Mouse (Mus musculus) neural tube, embryonic 12.5 days (tissue): ENCODE measurements at regions not wholly inside any gene's neighbourhood (a gene's known extent, or its start where the extent isn't known, plus 50 kb on each side); places are given as distances from the start of the nearest gene placed in this dataset.

Experiments used
- ATAC-seq: fragments of 200-750 bp; cut with Nextera tagmentation; 2 replicates; pipeline ENCODE4 v1.8.0; 2017; ENCODE audit warnings: low read depth, mild to moderate bottlenecking, moderate TSS enrichment, moderate library complexity; ENCODE audit not compliant: low FRiP score
- H3K27ac ChIP-seq: fragments of 300-500 bp; sonication (generic); 2 replicates; pipeline ENCODE4 v1.5.1; 2016
- H3K27me3 ChIP-seq: fragments of 300-500 bp; sonication (generic); replicated peaks from 2 replicates; pipeline ENCODE4 v1.6.1; 2016; ENCODE audit warnings: mild to moderate bottlenecking
- H3K36me3 ChIP-seq: fragments of 300-500 bp; sonication (generic); 2 replicates; pipeline ENCODE4 v1.6.1; 2016; ENCODE audit warnings: mild to moderate bottlenecking
- H3K4me1 ChIP-seq: fragments of 300-500 bp; sonication (generic); 2 replicates; pipeline ENCODE4 v1.6.1; 2016
- H3K4me2 ChIP-seq: fragments of 300-500 bp; sonication (generic); replicated peaks from 2 replicates; pipeline ENCODE4 v1.6.1; 2016; ENCODE audit warnings: mild to moderate bottlenecking
- H3K4me3 ChIP-seq: fragments of 300-500 bp; sonication (generic); 2 replicates; pipeline ENCODE4 v1.5.1; 2016
- H3K9ac ChIP-seq: fragments of 300-500 bp; sonication (generic); 2 replicates; pipeline ENCODE4 v1.6.1; 2016; ENCODE audit warnings: mild to moderate bottlenecking
- H3K9me3 ChIP-seq: fragments of 300-500 bp; sonication (generic); 2 replicates; pipeline ENCODE4 v1.6.1; 2016; ENCODE audit warnings: mild to moderate bottlenecking
- WGBS: fragments of 180-500 bp; shearing (Covaris S2); methylation state at CpG from one replicate; pipeline ENCODE4 v1.1.7; 2016; 5-methylcytosine and 5-hydroxymethylcytosine counted together

- Histone ChIP-seq H3K4me3 (no peak overlapping the region), H3K9me3 (no peaks in the 10 kb centered on the region), H3K4me2 (no peak overlapping the region), H3K27me3 (no peaks in the 10 kb centered on the region), H3K9ac (no peak overlapping the region), H3K36me3 (no peaks in the 10 kb centered on the region), H3K4me1 (no peaks in the 10 kb centered on the region), H3K27ac (no peak overlapping the region)
- WGBS = 92% methylated on average over 2 of the region's 2 CpGs
- ATAC-seq = no peak
These were observed 387.5 kb downstream of the Dmrt2 start for GRCm38 (mm10) chr19:26059668-26060067.

- no peaks in the 10 kb centered on the region for H3K9me3 ChIP-seq
- 95% methylated on average over 2 of the region's 2 CpGs for WGBS
- H3K4me2 ChIP-seq = no peak overlapping the region
- H3K4me1 ChIP-seq = no peaks in the 10 kb centered on the region
- H3K4me3 ChIP-seq = no peak overlapping the region
- no peak overlapping the region for H3K27ac ChIP-seq
- H3K27me3 ChIP-seq = no peaks in the 10 kb centered on the region
- no peak for ATAC-seq
- no peak overlapping the region for H3K9ac ChIP-seq
- H3K36me3 ChIP-seq = no peaks in the 10 kb centered on the region
These were observed 396.3 kb downstream of the Dmrt2 start for GRCm38 (mm10) chr19:26068553-26068952.

GRCm38 (mm10) chr19:26069908-26070307, 397.7 kb downstream of the Dmrt2 start:
- Histone ChIP-seq H3K4me2 (no peak overlapping the region), H3K4me1 (no peaks in the 10 kb centered on the region), H3K36me3 (no peaks in the 10 kb centered on the region), H3K9ac (no peak overlapping the region), H3K4me3 (no peak overlapping the region), H3K27me3 (no peaks in the 10 kb centered on the region), H3K27ac (no peak overlapping the region), H3K9me3 (no peaks in the 10 kb centered on the region)
- WGBS = 89% methylated on average over 3 of the region's 3 CpGs
- ATAC-seq = no peak

GRCm38 (mm10) chr19:26088318-26088717, 416.1 kb downstream of the Dmrt2 start:
- no peak overlapping the region for H3K9ac ChIP-seq
- WGBS = 77% methylated on average over 3 of the region's 3 CpGs
- H3K27me3 ChIP-seq = no peaks in the 10 kb centered on the region
- H3K9me3 ChIP-seq = no peaks in the 10 kb centered on the region
- H3K4me1 ChIP-seq = no peaks in the 10 kb centered on the region
- no peak overlapping the region for H3K4me2 ChIP-seq
- no peak overlapping the region for H3K27ac ChIP-seq
- no peak for ATAC-seq
- no peak overlapping the region for H3K4me3 ChIP-seq
- no peaks in the 10 kb centered on the region for H3K36me3 ChIP-seq

GRCm38 (mm10) chr19:26091386-26091785, 419.2 kb downstream of the Dmrt2 start:
- Histone ChIP-seq H3K4me3 (no peak overlapping the region), H3K27ac (no peak overlapping the region), H3K9me3 (no peaks in the 10 kb centered on the region), H3K4me1 (no peaks in the 10 kb centered on the region), H3K4me2 (no peak overlapping the region), H3K27me3 (no peaks in the 10 kb centered on the region), H3K36me3 (no peaks in the 10 kb centered on the region), H3K9ac (no peak overlapping the region)
- WGBS = 86% methylated on average over 8 of the region's 8 CpGs
- ATAC-seq = no peak

GRCm38 (mm10) chr19:26093844-26094243, 421.6 kb downstream of the Dmrt2 start:
- WGBS = 92% methylated on average over 1 of the region's 1 CpGs
- no peaks in the 10 kb centered on the region for H3K9me3 ChIP-seq
- H3K4me3 ChIP-seq = no peak overlapping the region
- no peak overlapping the region for H3K27ac ChIP-seq
- H3K4me2 ChIP-seq = no peak overlapping the region
- H3K36me3 ChIP-seq = no peaks in the 10 kb centered on the region
- H3K9ac ChIP-seq = no peak overlapping the region
- no peaks in the 10 kb centered on the region for H3K4me1 ChIP-seq
- ATAC-seq = no peak
- no peaks in the 10 kb centered on the region for H3K27me3 ChIP-seq

GRCm38 (mm10) chr19:26114326-26114725, 442.1 kb downstream of the Dmrt2 start:
- WGBS = 83% methylated on average over 6 of the region's 6 CpGs
- Histone ChIP-seq H3K4me1 (no peaks in the 10 kb centered on the region), H3K27ac (no peak overlapping the region), H3K9ac (no peak overlapping the region), H3K9me3 (no peaks in the 10 kb centered on the region), H3K27me3 (no peaks in the 10 kb centered on the region), H3K4me2 (no peak overlapping the region), H3K4me3 (no peak overlapping the region), H3K36me3 (no peaks in the 10 kb centered on the region)
- no peak for ATAC-seq

- Histone ChIP-seq H3K4me3 (no peak overlapping the region), H3K27me3 (no peaks in the 10 kb centered on the region), H3K4me1 (no peaks in the 10 kb centered on the region), H3K9me3 (no peaks in the 10 kb centered on the region), H3K27ac (no peak overlapping the region), H3K36me3 (no peaks in the 10 kb centered on the region), H3K9ac (no peak overlapping the region), H3K4me2 (no peak overlapping the region)
- 76% methylated on average over 2 of the region's 2 CpGs for WGBS
- ATAC-seq = no peak
These were observed 456.2 kb downstream of the Dmrt2 start for GRCm38 (mm10) chr19:26128423-26128822.

- no peak for ATAC-seq
- Histone ChIP-seq H3K36me3 (no peaks in the 10 kb centered on the region), H3K4me3 (no peak overlapping the region), H3K4me2 (no peak overlapping the region), H3K27ac (no peak overlapping the region), H3K4me1 (no peaks in the 10 kb centered on the region), H3K9ac (no peak overlapping the region), H3K9me3 (no peaks in the 10 kb centered on the region), H3K27me3 (no peaks in the 10 kb centered on the region)
- 91% methylated on average over 4 of the region's 4 CpGs for WGBS
These were observed 462.2 kb downstream of the Dmrt2 start for GRCm38 (mm10) chr19:26134385-26134784.

- Histone ChIP-seq H3K9ac (no peak overlapping the region), H3K27ac (no peak overlapping the region), H3K4me1 (no peaks in the 10 kb centered on the region), H3K9me3 (no peaks in the 10 kb centered on the region), H3K27me3 (no peaks in the 10 kb centered on the region), H3K4me3 (no peak overlapping the region), H3K36me3 (no peaks in the 10 kb centered on the region), H3K4me2 (no peak overlapping the region)
- no peak for ATAC-seq
- WGBS = 3% methylated on average over 2 of the region's 2 CpGs
These were observed 463.3 kb downstream of the Dmrt2 start for GRCm38 (mm10) chr19:26135398-26136104.

- H3K9me3 ChIP-seq = no peaks in the 10 kb centered on the region
- no peak overlapping the region for H3K27ac ChIP-seq
- H3K27me3 ChIP-seq = no peaks in the 10 kb centered on the region
- H3K4me2 ChIP-seq = no peak overlapping the region
- H3K4me1 ChIP-seq = no peaks in the 10 kb centered on the region
- no peak overlapping the region for H3K4me3 ChIP-seq
- H3K36me3 ChIP-seq = no peaks in the 10 kb centered on the region
- WGBS = 87% methylated on average over 2 of the region's 2 CpGs
- ATAC-seq = no peak
- no peak overlapping the region for H3K9ac ChIP-seq
These were observed 464.2 kb upstream of the Smarca2 start for GRCm38 (mm10) chr19:26140647-26141046.

- H3K9me3 ChIP-seq = no peaks in the 10 kb centered on the region
- 94% methylated on average over 2 of the region's 2 CpGs for WGBS
These were observed 461.3 kb upstream of the Smarca2 start for GRCm38 (mm10) chr19:26143539-26143938.

GRCm38 (mm10) chr19:26151216-26151615, 453.6 kb upstream of the Smarca2 start:
- Histone ChIP-seq H3K4me2 (no peak overlapping the region), H3K9me3 (no peaks in the 10 kb centered on the region), H3K36me3 (no peaks in the 10 kb centered on the region), H3K27me3 (no peaks in the 10 kb centered on the region), H3K4me3 (no peak overlapping the region), H3K27ac (no peak overlapping the region), H3K9ac (no peak overlapping the region), H3K4me1 (no peaks in the 10 kb centered on the region)
- no peak for ATAC-seq
- 84% methylated on average over 4 of the region's 4 CpGs for WGBS

More at GRCm38 (mm10) chr19:26143539-26143938, 461.3 kb upstream of the Smarca2 start:
- no peak for ATAC-seq
- Histone ChIP-seq H3K4me2 (no peak overlapping the region), H3K27me3 (no peaks in the 10 kb centered on the region), H3K36me3 (no peaks in the 10 kb centered on the region), H3K4me3 (no peak overlapping the region), H3K9ac (no peak overlapping the region), H3K4me1 (no peaks in the 10 kb centered on the region), H3K27ac (no peak overlapping the region)
